Mouse (Mus musculus) lung, postnatal 0 days (tissue): ENCODE results near the gene Tmsb4x. TPM values are rescaled to one million over a fixed set of nuclear protein-coding genes. Genes with fewer than 3 reads are reported as not detected.

Experiments
- ATAC-seq: fragments of 200-750 bp; cut with Nextera tagmentation; 2 replicates; pipeline ENCODE4 v1.8.0; 2017; ENCODE audit warnings: moderate library complexity
- DNase-seq: peaks from one replicate; pipeline ENCODE4 v3.0.0-alpha.2; 2016; ENCODE audit warnings: low spot score
- H3K27ac ChIP-seq: fragments of 300-500 bp; sonication (generic); 2 replicates; pipeline ENCODE4 v1.5.1; 2014; ENCODE audit warnings: antibody characterized with exemption, mild to moderate bottlenecking, low read length, mixed read lengths
- H3K27me3 ChIP-seq: fragments of 300-500 bp; sonication (generic); replicated peaks from 2 replicates; pipeline ENCODE4 v1.6.1; 2014; ENCODE audit warnings: low read length, mixed read lengths; ENCODE audit not compliant: insufficient read depth
- H3K36me3 ChIP-seq: fragments of 300-500 bp; sonication (generic); 2 replicates; pipeline ENCODE4 v1.6.1; 2014; ENCODE audit warnings: low read length, mixed read lengths; ENCODE audit not compliant: insufficient read depth
- H3K4me1 ChIP-seq: fragments of 300-500 bp; sonication (generic); 2 replicates; pipeline ENCODE4 v1.6.1; 2014; ENCODE audit warnings: antibody characterized with exemption, low read depth, low read length, mixed read lengths; ENCODE audit not compliant: insufficient read depth
- H3K4me2 ChIP-seq: fragments of 300-500 bp; sonication (generic); replicated peaks from 2 replicates; pipeline ENCODE4 v1.6.1; 2014; ENCODE audit warnings: low read depth, mild to moderate bottlenecking, low read length, moderate library complexity, mixed read lengths
- H3K4me3 ChIP-seq: fragments of 300-500 bp; sonication (generic); 2 replicates; pipeline ENCODE4 v1.5.1; 2014; ENCODE audit warnings: low read depth, low read length
- H3K9ac ChIP-seq: fragments of 300-500 bp; sonication (generic); replicated peaks from 2 replicates; pipeline ENCODE4 v1.6.1; 2014; ENCODE audit warnings: low read depth, mild to moderate bottlenecking
- H3K9me3 ChIP-seq: fragments of 300-500 bp; sonication (generic); 2 replicates; pipeline ENCODE4 v1.6.1; 2016; ENCODE audit warnings: low read length, mixed read lengths
- CTCF ChIP-seq: IDR thresholded peaks from 2 replicates; pipeline ENCODE4 v1.5.1; 2016; ENCODE audit warnings: antibody characterized with exemption, mild to moderate bottlenecking
- EP300 ChIP-seq: IDR thresholded peaks from 2 replicates; pipeline ENCODE4 v1.6.1; 2016; ENCODE audit warnings: antibody characterized with exemption, mild to moderate bottlenecking, control low read depth
- WGBS: fragments of 180-500 bp; shearing (Covaris S2); extraction: QIAGEN DNeasy Blood & Tissue Kit; methylation state at CpG from one replicate; pipeline ENCODE4 v1.1.7; 2014; 5-methylcytosine and 5-hydroxymethylcytosine counted together
- polyA plus RNA-seq: library from polyadenylated mRNA; unstranded; fragments of >200 nt; fragmentation: Nextera tagmentation; extraction: Ambion mirVana; gene quantifications from 2 replicates; pipeline ENCODE4 v1.2.1, GENCODE M21; 2015

Tmsb4x gene
- polyA plus RNA-seq = 7,609 and 7,998 TPM in 2 replicates

DNA sequence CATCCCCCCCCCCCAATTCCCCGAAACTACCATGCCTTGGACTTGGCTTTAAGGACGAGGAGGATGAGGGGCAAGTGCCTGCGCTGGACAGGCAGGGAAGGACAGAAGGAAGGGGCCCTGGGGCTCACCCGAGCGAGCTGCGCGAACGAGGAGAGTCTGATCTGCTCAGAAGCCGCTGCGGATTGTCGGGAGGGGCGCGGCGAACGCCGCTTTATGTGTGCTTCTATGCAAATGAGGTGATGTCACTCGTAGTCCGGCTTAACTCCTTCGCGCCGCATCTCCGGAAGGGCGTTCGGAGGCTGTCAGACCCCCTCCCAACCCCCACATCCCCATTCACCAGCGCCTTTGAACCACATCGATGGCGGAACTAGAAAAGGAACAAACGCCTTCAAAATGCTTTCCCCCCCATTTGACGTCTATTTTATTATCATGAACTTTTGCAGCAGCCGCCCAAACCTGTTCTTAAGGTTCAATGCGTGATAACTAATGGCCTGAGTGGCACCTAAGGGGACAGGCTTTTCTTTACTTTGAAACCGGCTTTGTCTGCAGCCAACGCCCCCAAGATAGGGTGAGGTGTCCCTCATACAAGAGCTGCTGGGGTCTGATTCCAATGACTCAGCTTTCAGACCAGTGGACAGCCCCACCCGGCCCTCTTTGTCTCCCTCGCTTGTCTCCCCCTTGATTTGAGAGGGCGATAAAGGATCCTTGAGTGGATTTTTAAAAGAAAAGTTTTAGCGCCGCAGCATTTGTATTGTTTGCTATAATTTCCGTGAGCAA, at the start of gene Tmsb4x:
Gene Tmsb4x, minus strand, starts transcription at position 338 of the 777 bp plus-strand sequence.
- no peaks in the 10 kb centered on the region for H3K9me3 ChIP-seq

DNA sequence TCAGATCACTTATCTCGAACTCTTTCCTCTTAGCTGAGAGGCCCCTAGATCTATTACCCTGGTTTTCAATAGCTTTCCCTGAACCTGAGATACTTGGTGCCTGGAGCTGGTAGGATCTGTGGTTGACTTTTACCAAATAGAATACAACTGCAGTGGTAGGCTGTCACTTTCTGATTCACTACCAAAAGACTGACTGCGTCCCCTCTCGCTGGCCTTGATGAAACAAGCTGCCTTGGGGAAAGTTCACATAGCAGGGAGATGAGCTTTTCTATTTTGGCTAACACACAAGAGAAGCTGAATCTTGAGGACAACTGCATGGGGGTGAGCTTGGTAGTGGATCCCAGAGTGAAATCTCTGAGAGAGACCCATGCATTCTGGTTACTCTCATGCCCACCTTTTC, 32.6 kb upstream of the Tmsb4x start:
- Histone ChIP-seq H3K4me3 (no peak overlapping the region), H3K4me2 (no peak overlapping the region), H3K36me3 (no peaks in the 10 kb centered on the region), H3K27ac (no peak overlapping the region), H3K9me3 (no peaks in the 10 kb centered on the region), H3K4me1 (no peaks in the 10 kb centered on the region), H3K9ac (no peak overlapping the region), H3K27me3 (no peaks in the 10 kb centered on the region)
- ATAC-seq (no peak), DNase-seq (no peak)
- WGBS = 89% methylated on average over 3 of the region's 3 CpGs
- TF ChIP-seq CTCF (no peak), EP300 (no peak)

More for the DNA sequence above, at the start of gene Tmsb4x:
- Histone ChIP-seq H3K36me3 (no peaks in the 10 kb centered on the region), H3K4me1 (peaks cover 3% of the 10 kb centered on the region; the same call in 1 of the 2 replicates), H3K27me3 (no peaks in the 10 kb centered on the region), H3K4me2 (peak within 1 kb of the TSS; percentile 51), H3K27ac (peak within 1 kb of the TSS; percentile 92), H3K9ac (peak within 1 kb of the TSS; percentile 82), H3K4me3 (peak within 1 kb of the TSS; percentile 66)
- DNase-seq (peak; percentile 89), ATAC-seq (peak; percentile 86)
- 11% methylated on average over 36 of the region's 39 CpGs for WGBS
- no peak for TF ChIP-seq CTCF
- TF ChIP-seq EP300 = peak; percentile 35; the same call in 1 of the 2 replicates

DNA sequence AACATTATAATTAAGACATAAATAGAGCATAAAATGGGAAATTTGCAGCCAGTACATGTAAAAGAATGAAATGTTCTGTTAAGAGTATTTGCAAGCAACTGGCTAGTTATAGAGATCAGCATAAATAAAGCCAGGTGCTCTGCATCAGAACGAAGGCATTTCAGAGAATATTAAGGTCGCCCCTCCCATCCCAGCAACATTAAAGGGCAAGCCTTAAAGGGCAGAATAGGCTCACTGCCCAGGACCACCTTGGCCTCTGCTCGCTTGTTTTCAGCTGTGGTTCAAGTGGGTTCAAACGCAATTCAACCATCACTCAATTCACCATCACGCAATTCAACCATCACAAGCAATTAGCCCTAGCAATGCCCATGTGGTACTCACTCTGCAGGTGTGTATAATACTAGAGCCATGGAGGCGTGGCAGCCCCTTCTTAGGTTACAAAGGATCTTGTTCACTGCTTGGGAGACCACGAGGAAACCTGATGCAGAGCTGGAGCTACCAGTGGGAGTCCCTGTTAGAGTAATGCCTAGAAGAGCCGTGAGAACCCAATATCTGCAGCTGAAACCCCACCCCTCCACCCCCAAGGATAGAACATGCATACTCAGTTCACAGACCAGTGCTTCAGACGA, 30.3 kb upstream of the Tmsb4x start:
- H3K4me1 ChIP-seq = no peaks in the 10 kb centered on the region
- H3K36me3 ChIP-seq = no peaks in the 10 kb centered on the region
- ATAC-seq (no peak), DNase-seq (no peak)
- H3K27me3 ChIP-seq = no peaks in the 10 kb centered on the region
- no peak overlapping the region for H3K4me2 ChIP-seq
- no peak overlapping the region for H3K4me3 ChIP-seq
- H3K9ac ChIP-seq = no peak overlapping the region
- no peaks in the 10 kb centered on the region for H3K9me3 ChIP-seq
- no peak overlapping the region for H3K27ac ChIP-seq
- TF ChIP-seq EP300 = no peak
- no peak for TF ChIP-seq CTCF
- WGBS = 55% methylated on average over 9 of the region's 9 CpGs

DNA sequence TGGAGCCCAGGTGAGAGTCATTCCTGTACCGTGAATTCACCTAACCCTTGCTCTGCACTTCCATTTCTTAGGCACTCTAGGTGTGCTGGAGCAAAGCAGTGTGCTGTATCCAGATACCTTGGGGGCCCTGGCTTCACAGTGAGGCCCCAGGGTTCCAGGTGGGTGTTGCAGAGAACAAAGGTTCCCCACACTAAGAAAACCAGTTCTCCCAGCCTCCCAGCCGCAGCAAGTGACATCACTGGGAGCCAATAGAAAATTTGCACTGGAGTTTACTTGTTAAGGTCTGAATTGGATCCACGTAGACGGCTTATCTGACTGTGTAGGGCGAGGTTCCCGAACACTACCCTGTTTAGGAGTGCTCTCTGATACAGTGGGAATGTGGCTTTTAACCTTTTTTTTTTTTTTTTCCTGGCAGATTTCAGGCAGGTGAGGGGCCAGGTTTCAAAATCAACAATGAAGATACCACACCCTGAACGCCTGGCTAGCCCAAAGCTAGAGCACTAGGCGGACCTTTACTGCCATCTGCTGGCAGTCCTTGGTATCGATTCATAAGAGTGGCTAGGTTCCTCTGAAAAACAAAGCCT, 24.1 kb upstream of the Tmsb4x start:
- Histone ChIP-seq H3K27me3 (no peaks in the 10 kb centered on the region), H3K27ac (peak overlapping the region; percentile 77), H3K4me2 (no peak overlapping the region), H3K9me3 (no peaks in the 10 kb centered on the region), H3K36me3 (no peaks in the 10 kb centered on the region), H3K4me3 (no peak overlapping the region), H3K4me1 (no peaks in the 10 kb centered on the region), H3K9ac (no peak overlapping the region)
- ATAC-seq (peak; percentile 94), DNase-seq (peak; percentile 83)
- TF ChIP-seq EP300 (peak; percentile 82), CTCF (peak; percentile 83)
- 19% methylated on average over 9 of the region's 9 CpGs for WGBS

DNA sequence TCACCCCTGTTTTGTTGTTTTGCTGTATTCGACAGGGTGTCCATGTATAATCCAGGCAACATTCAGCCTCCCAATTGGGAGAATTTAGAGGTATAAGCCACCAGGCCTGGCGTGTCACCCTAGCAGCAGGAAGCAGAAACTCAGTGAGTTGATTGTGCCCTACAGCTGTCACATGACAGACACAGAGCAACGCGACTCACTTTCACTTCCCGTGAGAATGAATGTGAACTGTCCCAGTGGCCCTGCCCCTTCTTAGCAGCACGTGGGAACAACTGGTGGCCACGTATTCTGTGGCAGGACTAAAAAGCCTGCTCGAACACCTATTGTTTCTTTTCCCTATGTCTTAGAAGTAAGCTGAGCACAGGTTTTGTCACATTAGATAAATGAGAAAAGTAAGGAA, 22.0 kb upstream of the Tmsb4x start:
- WGBS = 39% methylated on average over 8 of the region's 8 CpGs
- ATAC-seq = no peak
- TF ChIP-seq EP300 = no peak
- no peak for TF ChIP-seq CTCF

DNA sequence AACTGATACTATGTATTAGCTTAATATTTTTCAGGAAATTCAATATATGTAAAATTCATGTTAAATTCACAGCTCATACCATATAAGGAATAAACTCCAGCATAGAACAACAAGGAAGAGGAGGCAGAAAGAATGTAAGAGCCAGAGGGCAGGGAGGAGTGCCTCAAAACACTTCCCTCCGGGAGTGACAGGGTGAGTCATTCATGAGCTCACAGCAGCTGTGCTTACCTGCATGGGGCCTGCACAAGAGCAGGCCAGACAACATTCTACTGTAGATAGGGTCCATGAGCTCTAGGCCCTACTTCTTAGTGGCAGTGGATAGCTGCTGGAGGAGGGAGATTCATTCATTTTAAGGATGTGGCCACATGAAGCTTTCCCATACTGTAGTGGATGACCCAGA, 20.7 kb upstream of the Tmsb4x start:
- TF ChIP-seq CTCF (no peak), EP300 (no peak)
- no peak overlapping the region for H3K9ac ChIP-seq
- no peaks in the 10 kb centered on the region for H3K36me3 ChIP-seq
- H3K4me2 ChIP-seq = no peak overlapping the region
- DNase-seq (peak; percentile 36), ATAC-seq (peak; percentile 25; the same call in 1 of the 2 replicates)
- H3K4me3 ChIP-seq = no peak overlapping the region
- H3K9me3 ChIP-seq = no peaks in the 10 kb centered on the region
- no peaks in the 10 kb centered on the region for H3K4me1 ChIP-seq
- 36% methylated on average over 1 of the region's 1 CpGs for WGBS
- no peak overlapping the region for H3K27ac ChIP-seq
- H3K27me3 ChIP-seq = no peaks in the 10 kb centered on the region

More for the DNA sequence above, 22.0 kb upstream of the Tmsb4x start:
- Histone ChIP-seq H3K4me1 (no peaks in the 10 kb centered on the region), H3K4me3 (no peak overlapping the region), H3K27me3 (no peaks in the 10 kb centered on the region), H3K9me3 (no peaks in the 10 kb centered on the region), H3K4me2 (no peak overlapping the region), H3K27ac (peak overlapping the region; percentile 77; the same call in 1 of the 2 replicates), H3K36me3 (no peaks in the 10 kb centered on the region), H3K9ac (no peak overlapping the region)
- peak; percentile 52 for DNase-seq
